Mouse (Mus musculus): ENCODE measurements around the gene H2afv. TPM values are rescaled to one million over a fixed set of nuclear protein-coding genes. Genes with fewer than 3 reads are reported as not detected.
"Not testable (repeated sequence)": the region's sequence is repeated elsewhere in the genome, so short reads cannot be mapped to it uniquely, and the experiment has no call there.

The H2afv gene
- total and polyA plus RNA-seq, 3 experiments: 46.6 to 73.2 (median 63.7) TPM

GRCm38 (mm10) chr11:6420283-6420703 is 23.9 kb downstream of the H2afv start:
- Histone ChIP-seq H3K9me3 (replicated peaks; ENCODE audit: low read length) (no peaks in the 10 kb centered on the region), H3K36me3 (replicated peaks in 1 of 2; ENCODE audit: control insufficient read depth in 1 of 2, insufficient read depth in 1 of 2, low read length in 1 of 2) (peaks cover 37 to 52% of the 10 kb centered on the region in 2 experiments), H3K27me3 (replicated peaks) (no peaks in the 10 kb centered on the region), H3K9ac (ENCODE audit: insufficient read depth, low read depth) (no peak overlapping the region), H3K4me2 (ENCODE audit: insufficient read depth, low read depth, poor library complexity, severe bottlenecking) (no peak overlapping the region), H3K4me3 (replicated peaks in 1 of 3; ENCODE audit: low read depth in 2 of 3, low read length in 2 of 3, poor library complexity in 1 of 3) (no peak overlapping the region), H3K4me1 (ENCODE audit: control insufficient read depth in 1 of 2, insufficient read depth in 2 of 2) (peaks cover 0 to 25% of the 10 kb centered on the region in 2 experiments; a peak in 3 of 4 replicates), H3K79me2 (replicated peaks; ENCODE audit: control insufficient read depth, extremely low read depth, insufficient read depth, poor library complexity, severe bottlenecking) (peaks cover 34% of the 10 kb centered on the region), H3K27ac (ENCODE audit: insufficient read depth, low read depth) (no peak overlapping the region)
- TF ChIP-seq SMC3 (IDR thresholded peaks at IDR 0.05; ENCODE audit: low read depth, low read length) (no peak; the same call in 1 of the 2 replicates), GABPA (IDR thresholded peaks at IDR 0.05; ENCODE audit: insufficient replicate concordance, low read depth, low read length) (no peak), RCOR1 (conservative IDR thresholded peaks at IDR 0.05; ENCODE audit: low read depth, low read length) (peak; percentile 31; the same call in 1 of the 2 replicates), PAX5 (IDR thresholded peaks at IDR 0.05; ENCODE audit: low read length) (no peak), TCF12 (IDR thresholded peaks at IDR 0.05; ENCODE audit: low read depth, low read length) (0 out of 2 replicates have a peak, but pooled peaks have one; percentile 20), JUN (IDR thresholded peaks at IDR 0.05; ENCODE audit: insufficient read depth, low read depth, low read length) (no peak), EP300 (IDR thresholded peaks at IDR 0.05; ENCODE audit: low read length) (0 out of 2 replicates have a peak, but pooled peaks have one; percentile 34), ZC3H11A (IDR thresholded peaks at IDR 0.05; ENCODE audit: low read depth, low read length) (no peak), MAX (IDR thresholded peaks at IDR 0.05; ENCODE audit: low read length) (no peak), TBP (conservative IDR thresholded peaks at IDR 0.05; ENCODE audit: low read depth, low read length) (no peak), IRF4 (IDR thresholded peaks at IDR 0.05; ENCODE audit: low read depth, low read length) (no peak), MYC (IDR thresholded peaks at IDR 0.05; ENCODE audit: low read depth, low read length) (0 out of 2 replicates have a peak, but pooled peaks have one; percentile 52), NELFE (IDR thresholded peaks at IDR 0.05; ENCODE audit: low read depth, low read length) (peak; percentile 61; the same call in 1 of the 2 replicates), USF2 (conservative IDR thresholded peaks at IDR 0.05; ENCODE audit: low read depth, low read length) (0 out of 2 replicates have a peak, but pooled peaks have one; percentile 19), JUND (conservative IDR thresholded peaks at IDR 0.05; ENCODE audit: low read depth, low read length) (no peak; the same call in 1 of the 2 replicates), BHLHE40 (IDR thresholded peaks at IDR 0.05; ENCODE audit: low read depth, low read length) (peak; percentile 31; the same call in 1 of the 2 replicates), SIN3A (IDR thresholded peaks at IDR 0.05; ENCODE audit: low read length) (peak; percentile 55; the same call in 1 of the 2 replicates), MXI1 (IDR thresholded peaks at IDR 0.05; ENCODE audit: low read depth, low read length) (no peak), NRF1 (IDR thresholded peaks at IDR 0.05; ENCODE audit: low read depth, low read length) (no peak), MAFK (IDR thresholded peaks at IDR 0.05; ENCODE audit: insufficient replicate concordance, low read length) (peak; percentile 53; the same call in 1 of the 2 replicates), CHD2 (IDR thresholded peaks at IDR 0.05; ENCODE audit: low read length) (peak; percentile 53; the same call in 1 of the 2 replicates), POLR2AphosphoS2 (IDR thresholded peaks at IDR 0.05; ENCODE audit: low read depth, low read length) (peak; percentile 95; the same call in 1 of the 2 replicates)
- in situ Hi-C loops (cut with MboI; ENCODE audit: low pct_ligation_motif_present, low pct_unique_long_range_greater_than_20kb, low sequenced_read_pairs) (no loop called here), dilution Hi-C loops (cut with MboI; ENCODE audit: extremely low pct_ligation_motif_present, extremely low pct_unique_long_range_greater_than_20kb, low sequenced_read_pairs) (no loop called here)
- DNase-seq (ENCODE audit: extremely low read depth): peak; percentile 52

GRCm38 (mm10) chr11:6419156-6419555 is 25.1 kb downstream of the H2afv start:
- Histone ChIP-seq H3K4me2 (ENCODE audit: insufficient read depth, low read depth, poor library complexity, severe bottlenecking) (peak overlapping the region; percentile 82; the same call in 1 of the 2 replicates), H3K4me1 (ENCODE audit: control insufficient read depth in 1 of 2, insufficient read depth in 2 of 2) (peaks cover 5 to 32% of the 10 kb centered on the region in 2 experiments; a peak in 3 of 4 replicates), H3K36me3 (replicated peaks in 1 of 2; ENCODE audit: control insufficient read depth in 1 of 2, insufficient read depth in 1 of 2, low read length in 1 of 2) (peaks cover 31 to 44% of the 10 kb centered on the region in 2 experiments), H3K79me2 (replicated peaks; ENCODE audit: control insufficient read depth, extremely low read depth, insufficient read depth, poor library complexity, severe bottlenecking) (peaks cover 34% of the 10 kb centered on the region)
- H3K9me3 ChIP-seq (replicated peaks; ENCODE audit: low read length); dilution Hi-C loops (cut with MboI; ENCODE audit: extremely low pct_ligation_motif_present, extremely low pct_unique_long_range_greater_than_20kb, low sequenced_read_pairs); H3K9ac ChIP-seq (ENCODE audit: insufficient read depth, low read depth); DNase-seq (ENCODE audit: extremely low read depth); H3K27ac ChIP-seq (ENCODE audit: insufficient read depth, low read depth); H3K27me3 ChIP-seq (replicated peaks); in situ Hi-C loops (cut with MboI; ENCODE audit: low pct_ligation_motif_present, low pct_unique_long_range_greater_than_20kb, low sequenced_read_pairs); H3K4me3 ChIP-seq (replicated peaks in 1 of 3; ENCODE audit: low read depth in 2 of 3, low read length in 2 of 3, poor library complexity in 1 of 3): not testable (repeated sequence)

Measured in CH12.LX (cell line).